Mouse (Mus musculus): ENCODE results near the gene 4930467E23Rik.
A peak's percentile ranks its signal among the peaks of the same experiment; 100 is the strongest.

The 4930467E23Rik gene

DNA sequence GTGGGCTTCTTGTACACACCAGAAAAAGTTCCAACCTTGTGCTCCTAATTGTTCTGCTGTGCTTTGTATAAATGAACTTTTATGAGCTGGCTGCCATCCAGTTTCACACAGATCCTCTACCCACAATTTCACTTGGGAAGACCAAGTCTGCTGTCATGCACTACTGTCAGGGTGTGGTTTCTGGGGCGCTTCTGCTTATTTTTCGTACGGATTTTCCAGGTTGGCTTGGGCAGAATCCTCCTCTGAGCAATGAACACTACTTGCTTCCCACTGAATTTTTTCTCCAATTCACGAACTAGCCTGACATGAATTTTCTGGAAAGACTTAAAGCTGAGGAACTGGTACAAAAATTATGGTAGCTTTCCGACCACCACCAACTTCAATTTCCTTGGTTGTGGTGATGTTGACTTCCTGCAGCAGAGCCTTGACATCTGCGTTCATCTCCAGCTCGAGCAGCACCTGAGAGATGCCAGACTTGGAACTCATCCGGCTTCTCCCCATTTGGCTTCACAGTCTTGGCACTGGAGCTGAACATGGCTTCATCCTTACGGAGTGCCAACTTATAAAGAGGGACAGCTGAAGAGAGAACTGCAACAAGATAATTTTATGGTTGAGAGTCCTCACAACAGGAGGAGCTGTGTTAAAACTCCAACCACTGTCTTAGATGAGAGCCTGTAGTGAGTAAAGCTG, 18.1 kb upstream of the 4930467E23Rik start:
- DNase-seq = peak; percentile 92

GRCm38 (mm10) chr8:19712227-19712750, 17.1 kb upstream of the 4930467E23Rik start:
- peak; percentile 89 for DNase-seq

DNA sequence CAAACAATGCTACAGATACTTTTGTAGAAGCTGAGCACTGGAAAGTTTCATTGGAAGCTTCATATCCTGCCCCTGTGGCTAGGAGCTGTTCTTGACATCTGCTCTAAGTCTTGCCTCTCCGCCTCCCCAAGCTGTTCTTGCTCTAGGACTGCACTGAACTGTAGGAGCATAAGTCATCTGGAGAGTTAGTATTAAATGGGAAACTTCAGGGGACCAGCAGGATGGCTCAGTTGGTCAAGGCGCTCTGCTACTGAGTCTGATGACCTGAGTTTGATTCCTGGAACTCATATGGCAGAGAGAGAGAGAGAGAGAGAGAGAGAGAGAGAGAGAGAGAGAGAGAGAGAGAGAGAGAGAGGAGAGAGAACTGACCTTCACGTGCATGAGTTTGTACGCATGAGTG, 16.6 kb upstream of the 4930467E23Rik start:
- peak; percentile 88 for DNase-seq

- peak; percentile 96 for DNase-seq
Observed at GRCm38 (mm10) chr8:19713232-19713834, 16.0 kb upstream of the 4930467E23Rik start.

GRCm38 (mm10) chr8:19714426-19714825, 14.9 kb upstream of the 4930467E23Rik start:
- peak; percentile 88 for DNase-seq

DNA sequence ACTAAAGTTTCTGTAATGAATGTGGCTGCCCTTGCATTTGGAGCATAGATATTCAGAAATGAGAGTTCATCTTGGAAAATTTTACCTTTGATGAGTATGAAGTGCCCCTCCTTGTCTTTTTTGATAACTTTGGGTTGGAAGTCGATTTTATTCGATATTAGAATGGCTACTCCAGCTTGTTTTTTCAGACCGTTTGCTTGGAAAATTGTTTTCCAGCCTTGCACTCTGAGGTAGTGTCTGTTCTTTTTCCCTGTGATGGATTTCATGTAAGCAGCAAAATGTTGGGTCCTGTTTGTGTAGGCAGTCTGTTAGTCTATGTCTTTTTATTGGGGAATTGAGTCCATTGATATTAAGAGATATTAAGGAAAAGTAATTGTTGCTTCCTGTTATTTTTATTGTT, 14.1 kb upstream of the 4930467E23Rik start:
- DNase-seq = peak; percentile 89

GRCm38 (mm10) chr8:19717851-19718250, 11.5 kb upstream of the 4930467E23Rik start:
- peak; percentile 97 for DNase-seq

DNA sequence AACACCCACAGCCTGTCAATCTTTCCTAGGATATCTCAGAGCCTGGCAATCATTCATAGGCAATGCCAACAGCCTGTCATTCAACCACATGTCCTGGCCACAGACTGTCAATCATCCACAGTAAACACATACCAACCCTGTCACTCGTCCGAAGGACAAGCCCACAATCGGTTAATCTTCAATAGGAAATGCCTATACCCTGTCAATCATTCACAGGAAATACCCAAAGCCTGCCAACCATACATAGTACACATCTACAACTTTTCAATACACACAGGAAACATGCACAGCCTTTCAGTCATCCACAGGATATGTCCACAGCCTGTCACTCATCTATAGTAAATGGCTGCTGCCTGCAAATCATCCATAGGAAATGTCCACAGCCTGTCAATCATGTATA, 9.9 kb upstream of the 4930467E23Rik start:
- DNase-seq = peak; percentile 97

DNA sequence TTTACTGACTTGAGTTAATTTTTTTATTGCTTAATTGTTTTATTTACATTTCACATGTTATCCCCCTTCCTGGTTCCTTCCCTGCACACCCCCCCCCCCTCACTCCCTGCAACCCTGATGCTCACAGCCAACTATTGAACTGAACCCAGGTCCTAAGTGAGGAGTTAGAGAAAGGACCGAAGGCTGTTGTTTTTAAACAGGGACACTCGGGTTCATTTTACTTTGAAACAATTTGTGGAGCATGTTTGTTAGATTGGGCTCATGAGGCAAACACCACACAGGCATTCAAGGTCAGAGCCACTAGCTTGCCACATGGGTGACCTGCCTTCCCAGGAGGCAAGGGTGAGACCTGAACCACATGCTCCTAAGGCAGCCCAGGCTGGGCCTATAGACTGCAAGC, 4.5 kb upstream of the 4930467E23Rik start:
- peak; percentile 94 for DNase-seq

- DNase-seq = peak; percentile 92
Observed at GRCm38 (mm10) chr8:19751773-19752172, 22.4 kb downstream of the 4930467E23Rik start.

DNA sequence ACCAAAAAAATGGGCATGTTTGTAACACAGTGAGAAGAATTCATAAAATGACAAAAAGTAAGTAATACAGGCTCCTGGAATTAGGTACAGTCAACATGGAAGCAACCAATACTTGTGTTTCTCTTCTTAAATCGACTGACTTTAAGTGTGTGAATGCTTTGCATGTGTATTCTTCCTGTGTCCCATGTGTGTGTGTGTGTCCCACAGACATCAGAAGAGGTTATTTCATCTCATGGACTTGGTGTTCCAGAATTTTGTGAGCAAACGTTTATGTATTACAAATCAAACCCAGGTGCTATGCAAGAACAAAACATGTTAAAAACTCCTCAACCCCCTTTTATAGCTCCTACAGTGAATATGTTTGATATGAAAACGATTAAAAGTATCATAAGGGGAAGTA, 24.8 kb downstream of the 4930467E23Rik start:
- DNase-seq = peak; percentile 85

- peak; percentile 91 for DNase-seq
Observed at GRCm38 (mm10) chr8:19754961-19755360, 25.6 kb downstream of the 4930467E23Rik start.

GRCm38 (mm10) chr8:19761660-19762059, 32.3 kb downstream of the 4930467E23Rik start:
- DNase-seq = peak; percentile 94

- DNase-seq = peak; percentile 96
Observed at GRCm38 (mm10) chr8:19762860-19763592, 33.6 kb downstream of the 4930467E23Rik start.

- peak; percentile 97 for DNase-seq
Observed at GRCm38 (mm10) chr8:19765531-19765930, 36.2 kb downstream of the 4930467E23Rik start.

- DNase-seq = peak; percentile 91
Observed at GRCm38 (mm10) chr8:19773461-19773860, 44.1 kb downstream of the 4930467E23Rik start.

DNA sequence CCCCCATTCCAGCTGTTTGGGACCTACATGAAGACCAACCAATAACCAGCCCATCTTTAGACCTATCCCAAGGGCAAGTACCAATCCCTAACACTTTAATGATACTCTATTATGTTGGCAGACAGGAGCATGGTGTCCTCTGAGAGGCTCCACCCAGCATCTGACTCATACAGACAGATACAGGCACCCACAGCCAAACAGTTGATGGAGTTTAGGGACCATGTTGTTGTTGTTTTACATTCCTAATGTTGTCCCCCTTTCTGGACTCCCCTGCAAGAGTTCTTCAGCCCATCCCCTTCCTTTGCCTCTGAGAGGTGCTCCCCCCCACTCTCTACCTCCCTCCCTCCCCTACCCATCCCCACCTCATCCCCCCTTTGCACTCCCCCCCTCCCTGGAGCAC, 46.9 kb downstream of the 4930467E23Rik start:
- DNase-seq = peak; percentile 95

GRCm38 (mm10) chr8:19777500-19777899, 48.1 kb downstream of the 4930467E23Rik start:
- peak; percentile 90 for DNase-seq

DNA sequence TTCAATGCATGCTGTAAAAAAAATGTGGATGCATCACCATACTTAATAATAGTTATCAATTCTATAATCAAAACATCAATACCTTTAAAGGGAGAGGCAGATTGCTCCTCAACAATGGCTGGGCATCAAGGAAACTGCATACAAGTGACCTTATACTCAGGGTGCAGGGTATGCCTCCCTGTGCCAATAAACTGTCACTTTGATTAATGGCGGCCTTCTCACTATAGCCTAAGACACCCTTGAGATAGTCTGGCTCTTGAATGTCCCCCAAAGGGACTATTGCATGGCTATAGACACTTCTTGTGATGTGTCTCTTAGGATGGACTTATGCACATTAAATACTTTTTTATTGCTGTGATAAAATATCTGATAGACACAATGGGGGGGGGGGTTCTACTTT, 48.8 kb downstream of the 4930467E23Rik start:
- DNase-seq = peak; percentile 96

- peak; percentile 94 for DNase-seq
Observed at GRCm38 (mm10) chr8:19778891-19779290, 49.5 kb downstream of the 4930467E23Rik start.

GRCm38 (mm10) chr8:19780212-19780611, 50.8 kb downstream of the 4930467E23Rik start:
- DNase-seq = peak; percentile 94

DNA sequence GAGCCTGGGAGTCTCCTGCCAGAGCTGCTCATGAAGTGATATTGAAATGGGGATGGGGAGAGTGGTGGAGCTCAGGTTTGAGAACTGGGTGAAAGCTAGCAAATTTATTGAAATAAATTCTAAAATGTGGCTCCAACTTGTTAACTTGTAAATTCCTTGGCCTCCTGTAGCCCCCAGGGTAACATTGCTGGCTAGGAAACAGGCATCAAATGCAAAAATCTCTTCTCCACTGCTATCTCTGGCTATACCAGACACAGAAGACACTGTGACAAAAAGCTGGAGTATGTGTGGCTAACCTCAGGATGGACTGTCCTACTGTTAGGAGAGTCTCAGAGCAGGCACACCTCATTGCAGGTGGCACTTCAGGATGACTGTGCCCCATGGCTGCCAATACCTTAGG, 51.3 kb downstream of the 4930467E23Rik start:
- peak; percentile 91 for DNase-seq

- peak; percentile 95 for DNase-seq
Observed at GRCm38 (mm10) chr8:19781328-19782114, 52.1 kb downstream of the 4930467E23Rik start.

Data from heart, adult 11 months (tissue).